Mouse (Mus musculus) CD8-positive naive resting alpha-beta T cell, adult 57 days (primary cell): ENCODE measurements around the gene Dcst2. TPM values are rescaled to one million over a fixed set of nuclear protein-coding genes. Genes with fewer than 3 reads are reported as not detected.

Experiments
- total RNA-seq: library from RNA; stranded (reverse); gene quantifications from one replicate; pipeline ENCODE4 v1.2.4, GENCODE M21; 2023

Dcst2 gene
- not detected for total RNA-seq

DNA sequence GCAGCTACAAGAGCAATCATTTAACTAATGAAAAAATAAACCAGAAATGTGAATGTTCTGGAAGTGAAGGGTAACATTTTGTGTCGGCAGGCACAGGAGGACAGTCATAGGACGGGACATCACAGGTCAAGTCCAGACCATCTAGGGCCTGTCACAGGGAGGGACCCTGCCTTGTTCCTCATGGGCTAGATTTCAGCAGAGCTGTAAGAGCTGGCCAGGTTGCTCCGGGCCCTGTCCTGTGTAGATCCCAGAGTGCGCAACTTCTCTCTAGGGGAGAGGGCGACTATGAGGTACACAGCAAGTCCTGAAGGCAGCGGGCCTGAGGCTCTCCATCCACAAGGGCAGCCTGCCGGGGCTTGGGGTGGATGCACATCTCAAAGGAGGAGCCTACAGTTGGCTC lies at the start of gene Dcst2:
Gene Dcst2 (plus strand): TSS at position 301 of the 400 bp plus-strand sequence.

GRCm38 (mm10) chr3:89322514-89323165 lies 39.1 kb upstream of the Dcst2 start, which contains the start of gene Efna3:
Gene Efna3 (minus strand): TSS chr3:89322965.

DNA sequence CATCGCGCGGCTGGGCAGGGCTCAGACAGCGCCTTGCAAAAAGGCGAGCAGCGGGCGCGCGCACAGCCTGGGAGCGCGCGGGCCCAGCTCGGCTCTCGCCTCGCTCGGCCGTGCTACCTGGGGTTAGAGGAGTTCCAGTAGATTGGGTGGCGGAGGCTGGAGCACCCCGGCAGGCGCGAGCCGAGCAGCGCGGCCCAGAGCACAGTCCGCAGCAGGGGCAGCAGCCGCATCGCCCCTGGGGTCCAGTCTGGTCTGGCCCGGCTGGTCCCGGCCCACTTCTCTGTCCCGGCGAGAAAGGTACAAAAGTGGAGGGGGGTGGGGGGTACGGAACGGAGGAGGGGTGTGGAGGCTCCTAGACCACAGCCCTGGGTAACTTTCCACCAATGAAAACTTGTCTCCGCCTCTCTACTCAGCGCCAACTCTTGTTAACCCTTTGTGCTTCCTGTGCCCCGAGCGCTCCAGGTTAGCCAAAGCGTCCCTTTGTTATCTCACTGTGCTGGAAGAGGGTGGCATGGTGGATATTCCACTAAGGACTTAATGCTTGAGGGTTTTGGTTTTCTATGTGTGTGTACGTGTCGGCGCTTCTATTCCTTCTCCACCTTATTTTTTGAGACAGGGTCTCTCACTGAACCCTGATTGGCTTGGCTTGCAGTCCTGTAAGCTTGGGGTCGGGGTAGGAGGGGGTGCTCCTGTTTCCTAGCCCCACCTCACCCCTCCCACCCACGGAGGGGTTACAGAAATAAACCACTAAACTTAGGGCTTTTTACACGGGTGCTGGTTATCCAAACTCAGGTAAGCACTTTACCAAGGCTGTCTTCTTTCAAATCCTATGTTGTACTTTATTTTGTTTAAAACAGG lies 23.8 kb upstream of the Dcst2 start, which contains the start of gene Efna4:
Gene Efna4 (minus strand): TSS at position 308 of the 858 bp plus-strand sequence.

DNA sequence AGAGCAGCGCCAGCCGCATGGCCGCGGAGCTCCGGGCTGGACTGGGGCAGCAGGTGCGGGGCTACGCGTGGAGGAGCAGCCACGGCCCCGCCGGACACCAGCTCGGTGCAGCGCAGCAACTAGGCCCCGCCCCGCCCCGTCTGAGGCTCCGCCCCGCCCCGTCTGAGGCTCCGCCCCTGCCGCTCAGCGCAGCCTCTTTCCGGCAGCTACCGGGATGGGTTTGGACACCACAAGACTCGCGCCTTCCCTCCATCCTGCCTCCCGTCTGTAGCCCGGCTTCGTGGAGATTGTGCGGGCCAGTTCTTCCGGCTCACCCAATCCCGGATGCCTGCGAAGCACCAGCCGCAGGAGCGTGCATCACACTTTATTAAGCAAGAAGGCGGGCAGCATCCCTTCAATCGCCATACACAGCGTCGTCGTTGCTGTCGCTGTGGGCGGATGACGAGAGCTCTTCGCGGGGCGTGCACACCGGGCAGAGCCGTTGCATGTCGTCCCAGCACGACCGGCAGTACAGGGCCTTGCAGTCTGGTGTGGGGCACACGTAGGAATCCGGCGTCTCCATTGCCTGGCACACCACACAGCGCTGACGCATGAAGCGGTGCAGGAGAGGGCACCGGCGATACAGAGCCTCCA lies 11.8 kb upstream of the Dcst2 start, which contains the start of gene Adam15:
Gene Adam15 (minus strand): TSS at position 128 of the 633 bp plus-strand sequence.

GRCm38 (mm10) chr3:89365153-89365485 lies 3.3 kb downstream of the Dcst2 start, which contains the start of gene Dcst1:
Gene Dcst1 (minus strand): TSS chr3:89365253.

GRCm38 (mm10) chr3:89394006-89394893 lies 32.5 kb downstream of the Dcst2 start, which contains the start of gene Zbtb7b:
Gene Zbtb7b (minus strand): TSS chr3:89394776.

DNA sequence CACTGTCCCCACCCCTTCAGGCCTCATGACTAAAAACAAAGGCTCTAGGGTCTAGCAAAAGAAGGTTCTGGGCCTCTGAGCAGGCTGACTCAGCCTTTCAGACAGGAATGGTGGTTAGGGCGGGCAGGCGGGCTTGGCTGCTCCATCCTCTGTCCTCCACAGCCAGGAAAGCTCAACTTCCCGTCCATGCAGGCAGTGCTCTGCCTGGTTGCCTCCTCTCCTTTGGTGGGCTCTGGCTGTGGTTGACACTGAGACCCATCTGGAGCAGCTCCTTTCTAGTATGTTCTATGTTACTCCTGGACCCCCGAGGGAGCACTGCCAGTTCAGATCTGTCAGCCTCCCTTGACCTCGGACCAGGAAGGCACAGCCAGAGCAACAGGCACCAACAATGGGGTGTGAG lies 40.9 kb downstream of the Dcst2 start, which contains the start of gene Lenep:
Gene Lenep (minus strand): TSS at position 101 of the 400 bp plus-strand sequence.

GRCm38 (mm10) chr3:89411490-89412393 lies 50.0 kb downstream of the Dcst2 start, which contains the start of gene Flad1:
Gene Flad1 (minus strand): TSS chr3:89411870.

GRCm38 (mm10) chr3:89418170-89418860 lies 56.5 kb downstream of the Dcst2 start, which contains the start of the genes Cks1b and Shc1:
Gene Cks1b (minus strand): TSS chr3:89418383.
Gene Shc1 (plus strand): TSS chr3:89418443.

Other genes with a start within 250 kb of the Dcst2 start
- gene Pklr, start 225.8 kb upstream of the Dcst2 start, total RNA-seq = not detected
- 19.3 TPM for gene Hcn3, start 201.8 kb upstream of the Dcst2 start, total RNA-seq
- 122 TPM for gene Clk2, start 197.2 kb upstream of the Dcst2 start, total RNA-seq
- gene Scamp3, start 184.5 kb upstream of the Dcst2 start, total RNA-seq = 152 TPM
- 176 TPM for gene Fam189b, start 178.8 kb upstream of the Dcst2 start, total RNA-seq
- gene Gba, start 159.0 kb upstream of the Dcst2 start, total RNA-seq = 67.9 TPM
- 6.5 TPM for gene Thbs3, start 146.8 kb upstream of the Dcst2 start, total RNA-seq
- gene Mtx1, start 134.9 kb upstream of the Dcst2 start, total RNA-seq = 193 TPM
- not detected for gene Muc1, start 132.9 kb upstream of the Dcst2 start, total RNA-seq
- gene Krtcap2, start 116.0 kb upstream of the Dcst2 start, total RNA-seq = 96.7 TPM
- gene Trim46, start 115.7 kb upstream of the Dcst2 start, total RNA-seq = 1.5 TPM
- gene Dpm3, start 102.6 kb upstream of the Dcst2 start, total RNA-seq = 72.2 TPM
- 126 TPM for gene Slc50a1, start 91.4 kb upstream of the Dcst2 start, total RNA-seq
- gene Efna1, start 80.8 kb upstream of the Dcst2 start, total RNA-seq = not detected
- not detected for gene Efna3, start 39.0 kb upstream of the Dcst2 start, total RNA-seq
- not detected for gene Efna4, start 23.9 kb upstream of the Dcst2 start, total RNA-seq
- gene Adam15, start 12.0 kb upstream of the Dcst2 start, total RNA-seq = 2.8 TPM
- not detected for gene Dcst1, start 3.3 kb downstream of the Dcst2 start, total RNA-seq
- gene Zbtb7b, start 32.8 kb downstream of the Dcst2 start, total RNA-seq = 6.8 TPM
- not detected for gene Lenep, start 40.8 kb downstream of the Dcst2 start, total RNA-seq
- 29.3 TPM for gene Flad1, start 49.9 kb downstream of the Dcst2 start, total RNA-seq
- 2.8 TPM for gene Cks1b, start 56.4 kb downstream of the Dcst2 start, total RNA-seq
- 95.4 TPM for gene Shc1, start 56.5 kb downstream of the Dcst2 start, total RNA-seq
- 48.9 TPM for gene Pygo2, start 68.2 kb downstream of the Dcst2 start, total RNA-seq
- gene Pbxip1, start 74.7 kb downstream of the Dcst2 start, total RNA-seq = 98.2 TPM
- 13.5 TPM for gene Pmvk, start 92.6 kb downstream of the Dcst2 start, total RNA-seq
- gene Kcnn3, start 158.2 kb downstream of the Dcst2 start, total RNA-seq = not detected